Mouse (Mus musculus) spleen, adult 2 months (tissue): ENCODE data around the gene Dcun1d1. TPM values are rescaled to one million over a fixed set of nuclear protein-coding genes. Genes with fewer than 3 reads are reported as not detected.

Source experiments
- DNase-seq, 2 experiments: peaks; one replicate each; pipeline versions ENCODE4 v3.0.0 to v3.0.0-alpha.2; 2012 to 2021; ENCODE audit warnings: low spot score in 2 of 2, low read depth in 1 of 2
- H3K27ac ChIP-seq: fragments of 200-500 bp; 2 replicates; pipeline ENCODE4 v1.5.1; 2012; ENCODE audit warnings: low read length, inconsistent platforms; ENCODE audit not compliant: insufficient read depth
- H3K27me3 ChIP-seq: fragments of 200-500 bp; 2 replicates; pipeline ENCODE4 v1.6.1; 2012; ENCODE audit warnings: mild to moderate bottlenecking, moderate library complexity, low read length, inconsistent platforms; ENCODE audit not compliant: control insufficient read depth, insufficient read depth
- H3K36me3 ChIP-seq: fragments of 200-500 bp; 2 replicates; pipeline ENCODE4 v1.6.1; 2012; ENCODE audit warnings: mild to moderate bottlenecking, low read length, inconsistent platforms; ENCODE audit not compliant: control insufficient read depth, insufficient read depth
- H3K4me1 ChIP-seq: fragments of 200-500 bp; 2 replicates; pipeline ENCODE4 v1.6.1; 2011; ENCODE audit warnings: inconsistent platforms; ENCODE audit not compliant: control insufficient read depth, insufficient read depth, insufficient read length
- H3K4me3 ChIP-seq: fragments of 200-500 bp; 2 replicates; pipeline ENCODE4 v1.5.1; 2011; ENCODE audit warnings: mild to moderate bottlenecking, inconsistent platforms; ENCODE audit not compliant: insufficient read depth, insufficient read length; ENCODE audit errors: extremely low read depth
- CTCF ChIP-seq: fragments of 200-500 bp; IDR thresholded peaks from 2 replicates; pipeline ENCODE4 v1.5.1; 2011; ENCODE audit warnings: mild to moderate bottlenecking, inconsistent platforms; ENCODE audit not compliant: insufficient read depth, insufficient read length, insufficient replicate concordance; ENCODE audit errors: extremely low read depth
- POLR2A ChIP-seq: fragments of 200-500 bp; IDR thresholded peaks from 2 replicates; pipeline ENCODE4 v1.6.1; 2011; ENCODE audit warnings: low read depth, low read length, inconsistent platforms
- WGBS: fragments of 180-500 bp; shearing (Covaris S2); methylation state at CpG from one replicate; pipeline ENCODE4 v1.1.7; 2018; 5-methylcytosine and 5-hydroxymethylcytosine counted together
- polyA plus RNA-seq: library from polyadenylated mRNA; depleted of rRNA; stranded (reverse); fragments of >200 nt; gene quantifications from 2 replicates; pipeline ENCODE4 v1.2.3, GENCODE M21; 2012

Dcun1d1 gene
- polyA plus RNA-seq, 1 experiment: 7.4 TPM

DNA sequence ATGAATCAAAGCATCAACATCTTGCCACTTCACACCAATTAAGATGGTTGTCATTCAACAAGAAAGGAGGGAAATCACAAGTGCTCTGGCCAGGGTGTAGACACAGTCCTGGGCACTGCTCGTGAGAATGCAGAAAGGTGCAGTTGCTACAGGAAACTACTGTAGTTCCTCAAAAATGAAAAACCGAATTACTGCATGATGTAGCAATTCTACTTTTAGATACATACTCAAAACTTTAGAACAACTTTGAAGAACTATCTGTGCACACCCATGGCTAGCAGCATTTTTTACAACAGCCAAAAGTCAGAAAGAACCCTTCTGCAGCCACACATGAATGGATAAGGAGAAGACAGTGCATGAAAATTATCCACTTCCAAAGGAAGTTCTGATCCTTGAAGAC is 29.2 kb upstream of the Dcun1d1 start:
- Histone ChIP-seq H3K27ac (no peak overlapping the region), H3K27me3 (no peaks in the 10 kb centered on the region), H3K4me1 (no peaks in the 10 kb centered on the region), H3K4me3 (no peak overlapping the region), H3K36me3 (peaks cover 7% of the 10 kb centered on the region; the same call in 1 of the 2 replicates)
- 18% methylated on average over 2 of the region's 2 CpGs for WGBS
- no peak for TF ChIP-seq CTCF
- TF ChIP-seq POLR2A: no peak
- no peak for DNase-seq

DNA sequence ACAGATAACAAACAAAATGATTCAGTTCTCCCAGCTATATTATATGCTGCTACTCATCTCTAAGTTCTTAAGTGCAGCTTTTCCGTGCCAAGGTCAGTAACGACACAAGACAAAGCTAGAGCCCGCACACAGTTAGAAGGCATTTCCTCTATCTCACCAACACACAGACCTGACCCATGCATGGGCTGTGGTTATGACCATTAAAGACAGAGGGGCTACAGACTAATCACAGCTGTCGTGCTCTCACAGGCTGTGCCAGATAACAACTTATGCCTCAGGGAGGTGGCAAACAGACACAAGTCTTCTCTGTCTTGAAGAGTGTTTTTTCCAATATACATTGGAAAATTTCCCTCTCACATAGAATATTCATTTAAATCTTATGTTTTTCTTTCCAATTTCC is 27.7 kb upstream of the Dcun1d1 start:
- 32% methylated on average over 4 of the region's 4 CpGs for WGBS

DNA sequence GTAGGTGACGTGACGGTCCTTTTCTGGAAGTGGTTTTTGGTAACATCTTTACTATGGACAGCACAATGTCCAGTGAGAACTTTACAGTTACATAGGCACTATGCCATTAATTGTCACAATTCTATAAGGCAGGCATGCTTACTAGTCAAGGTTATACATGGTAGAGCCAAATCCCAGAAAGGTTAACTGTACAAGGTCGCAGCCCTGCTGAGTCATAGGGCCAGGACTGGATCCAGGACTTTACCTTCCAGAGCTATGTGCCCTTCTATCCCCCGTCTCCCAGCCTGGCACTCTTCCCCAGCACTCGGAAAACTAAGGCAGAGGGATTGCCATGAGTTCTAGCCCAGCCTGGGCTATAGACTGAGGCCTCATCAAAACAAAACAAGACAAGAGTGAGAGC is 26.7 kb upstream of the Dcun1d1 start:
- H3K36me3 ChIP-seq: peaks cover 9% of the 10 kb centered on the region; the same call in 1 of the 2 replicates
- no peaks in the 10 kb centered on the region for H3K27me3 ChIP-seq
- H3K4me3 ChIP-seq: no peak overlapping the region
- no peak overlapping the region for H3K27ac ChIP-seq
- no peak for DNase-seq
- no peaks in the 10 kb centered on the region for H3K4me1 ChIP-seq
- no peak for TF ChIP-seq CTCF
- no peak for TF ChIP-seq POLR2A
- 92% methylated on average over 5 of the region's 5 CpGs for WGBS

More for the DNA sequence above, 27.7 kb upstream of the Dcun1d1 start:
- TF ChIP-seq POLR2A (no peak), CTCF (no peak)
- Histone ChIP-seq H3K4me3 (no peak overlapping the region), H3K4me1 (no peaks in the 10 kb centered on the region), H3K36me3 (peaks cover 7% of the 10 kb centered on the region; the same call in 1 of the 2 replicates), H3K27ac (no peak overlapping the region), H3K27me3 (no peaks in the 10 kb centered on the region)
- no peak for DNase-seq

DNA sequence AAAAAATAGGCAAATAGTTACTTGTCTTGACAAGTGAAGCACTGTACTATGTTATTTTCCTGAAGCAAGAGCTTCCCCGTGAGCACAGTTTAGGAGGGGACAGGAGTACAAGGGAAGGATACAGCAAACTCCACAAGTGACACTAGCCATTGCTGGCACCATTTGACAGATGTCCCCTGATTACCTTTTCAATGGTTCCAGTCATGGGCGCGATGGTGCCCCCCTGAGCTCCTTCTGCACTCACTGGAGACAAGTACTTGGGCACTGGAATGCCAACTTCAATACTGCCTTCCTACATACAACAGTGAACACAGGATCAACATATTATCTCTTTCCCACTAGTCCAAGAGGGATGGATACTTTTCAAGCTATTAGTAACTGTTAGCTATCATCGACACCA is 26.2 kb upstream of the Dcun1d1 start:
- Histone ChIP-seq H3K36me3 (peaks cover 9% of the 10 kb centered on the region; the same call in 1 of the 2 replicates), H3K27me3 (no peaks in the 10 kb centered on the region), H3K4me1 (no peaks in the 10 kb centered on the region), H3K27ac (no peak overlapping the region), H3K4me3 (no peak overlapping the region)
- DNase-seq: no peak
- no peak for TF ChIP-seq CTCF
- whole genome bisulfite sequencing: 92% methylated on average over 4 of the region's 4 CpGs

DNA sequence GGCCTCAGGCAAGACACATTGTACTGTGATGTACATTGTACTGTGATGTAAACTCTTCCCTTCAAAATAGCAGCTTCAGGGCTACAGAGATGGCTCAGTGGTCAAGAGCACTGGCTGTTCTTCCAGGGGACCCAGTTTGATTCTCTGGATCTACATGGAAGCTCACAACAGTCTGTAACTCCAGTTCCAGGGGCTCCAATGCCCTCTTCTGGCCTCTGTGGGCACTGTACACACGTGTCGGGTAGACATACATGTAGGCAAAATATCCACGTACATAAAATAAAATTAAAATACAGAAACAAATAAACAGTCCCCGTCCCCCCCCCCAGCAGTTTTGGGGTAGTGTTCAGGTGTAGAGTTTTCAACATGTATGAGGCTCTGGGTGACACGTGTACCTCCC is 25.7 kb upstream of the Dcun1d1 start:
- H3K4me3 ChIP-seq: no peak overlapping the region
- no peak for TF ChIP-seq POLR2A
- TF ChIP-seq CTCF: no peak; the same call in 1 of the 2 replicates
- H3K4me1 ChIP-seq: no peaks in the 10 kb centered on the region
- H3K27ac ChIP-seq: no peak overlapping the region
- DNase-seq: no peak
- peaks cover 9% of the 10 kb centered on the region; the same call in 1 of the 2 replicates for H3K36me3 ChIP-seq
- no peaks in the 10 kb centered on the region for H3K27me3 ChIP-seq
- WGBS: 90% methylated on average over 5 of the region's 5 CpGs

DNA sequence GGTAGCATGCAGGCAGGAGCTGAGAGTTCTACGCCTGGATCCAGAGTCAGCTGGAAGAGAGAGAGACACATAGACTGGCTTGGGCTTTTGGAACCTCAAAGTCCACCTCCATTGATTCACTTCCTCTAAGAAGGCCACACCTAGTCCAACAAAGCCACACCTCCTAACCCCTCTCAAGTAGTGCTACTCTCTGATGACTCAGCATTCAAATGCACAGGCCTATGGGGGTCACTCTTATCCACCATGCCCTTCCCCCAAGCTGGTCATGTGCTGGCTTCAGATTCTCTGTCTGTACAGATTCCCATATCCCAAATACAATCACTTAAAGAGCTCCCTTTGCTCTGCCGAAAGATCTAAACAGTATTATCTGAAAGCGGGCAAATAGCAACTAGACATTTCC is 20.0 kb upstream of the Dcun1d1 start:
- no peak for DNase-seq
- H3K4me3 ChIP-seq: no peak overlapping the region
- no peaks in the 10 kb centered on the region for H3K27me3 ChIP-seq
- H3K4me1 ChIP-seq: no peaks in the 10 kb centered on the region
- peaks cover 4% of the 10 kb centered on the region; the same call in 1 of the 2 replicates for H3K36me3 ChIP-seq
- no peak overlapping the region for H3K27ac ChIP-seq
- WGBS: 95% methylated on average over 3 of the region's 3 CpGs
- TF ChIP-seq POLR2A (no peak), CTCF (no peak)

DNA sequence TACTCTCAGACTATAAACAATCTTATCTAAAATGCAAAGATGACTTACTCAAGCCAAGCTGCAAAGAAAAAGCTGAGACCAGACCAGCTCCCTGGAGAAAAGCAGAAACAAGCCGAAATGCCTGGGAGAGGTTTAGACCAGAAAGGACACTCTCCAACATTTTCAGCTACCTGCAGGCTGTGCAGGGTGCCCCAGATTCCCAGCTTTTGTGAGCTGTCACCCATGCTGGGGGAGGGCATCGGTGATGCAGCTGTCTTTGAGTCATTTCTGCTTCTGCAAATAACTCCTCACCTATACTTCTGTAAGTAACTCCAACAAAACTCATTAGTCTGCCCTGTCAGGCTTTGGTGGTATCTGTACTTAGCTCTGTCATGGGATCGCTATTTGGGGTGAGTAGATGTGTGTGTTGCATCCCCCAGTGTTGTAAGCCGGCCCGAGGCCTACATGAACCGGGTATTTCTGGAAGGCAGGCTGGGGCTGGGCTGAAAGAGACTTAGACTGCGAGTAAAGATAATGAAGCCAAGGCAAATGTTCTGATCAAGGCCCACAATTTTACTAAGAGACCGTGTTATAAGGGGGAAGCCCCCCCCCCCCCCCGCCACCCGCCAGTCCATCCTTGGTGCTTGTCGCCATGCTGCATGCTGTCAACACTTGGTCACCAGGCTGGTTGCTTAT is 17.8 kb upstream of the Dcun1d1 start:
- TF ChIP-seq POLR2A (no peak), CTCF (no peak)
- Histone ChIP-seq H3K27ac (no peak overlapping the region), H3K4me1 (no peaks in the 10 kb centered on the region), H3K27me3 (no peaks in the 10 kb centered on the region), H3K36me3 (peaks cover 2% of the 10 kb centered on the region; the same call in 1 of the 2 replicates), H3K4me3 (no peak overlapping the region)
- no peak for DNase-seq
- WGBS: 94% methylated on average over 11 of the region's 11 CpGs
